Mouse (Mus musculus) heart, embryonic 10.5 days (tissue): ENCODE measurements around the gene Tedc1. TPM values are rescaled to one million over a fixed set of nuclear protein-coding genes. Genes with fewer than 3 reads are reported as not detected.

Experiments
- DNase-seq: peaks from one replicate; pipeline ENCODE4 v3.0.0-alpha.2; 2017; ENCODE audit warnings: low spot score
- H3K27ac ChIP-seq: fragments of 300-500 bp; sonication (generic); 2 replicates; pipeline ENCODE4 v1.5.1; 2016; ENCODE audit warnings: mild to moderate bottlenecking
- H3K27me3 ChIP-seq: fragments of 300-500 bp; sonication (generic); 2 replicates; pipeline ENCODE4 v1.6.1; 2016; ENCODE audit warnings: mild to moderate bottlenecking; ENCODE audit not compliant: poor library complexity, insufficient read depth, severe bottlenecking
- H3K36me3 ChIP-seq: fragments of 300-500 bp; sonication (generic); 2 replicates; pipeline ENCODE4 v1.6.1; 2016; ENCODE audit warnings: mild to moderate bottlenecking, moderate library complexity
- H3K4me1 ChIP-seq: fragments of 300-500 bp; sonication (generic); 2 replicates; pipeline ENCODE4 v1.6.1; 2016; ENCODE audit warnings: mild to moderate bottlenecking
- H3K4me3 ChIP-seq: fragments of 300-500 bp; sonication (generic); 2 replicates; pipeline ENCODE4 v1.5.1; 2016; ENCODE audit warnings: mild to moderate bottlenecking, moderate library complexity
- H3K9me3 ChIP-seq: fragments of 300-500 bp; sonication (generic); 2 replicates; pipeline ENCODE4 v1.6.1; 2016; ENCODE audit warnings: mild to moderate bottlenecking, moderate library complexity
- WGBS: fragments of 180-500 bp; shearing (Covaris S2); methylation state at CpG from one replicate; pipeline ENCODE4 v1.1.7; 2016; 5-methylcytosine and 5-hydroxymethylcytosine counted together
- polyA plus RNA-seq: library from polyadenylated mRNA; unstranded; fragments of >200 nt; fragmentation: Nextera tagmentation; extraction: Ambion mirVana; gene quantifications from 2 replicates; pipeline ENCODE4 v1.2.1, GENCODE M21; 2016

Tedc1 gene
- polyA plus RNA-seq, 1 experiment from 2014 or later: 32.7 TPM

DNA sequence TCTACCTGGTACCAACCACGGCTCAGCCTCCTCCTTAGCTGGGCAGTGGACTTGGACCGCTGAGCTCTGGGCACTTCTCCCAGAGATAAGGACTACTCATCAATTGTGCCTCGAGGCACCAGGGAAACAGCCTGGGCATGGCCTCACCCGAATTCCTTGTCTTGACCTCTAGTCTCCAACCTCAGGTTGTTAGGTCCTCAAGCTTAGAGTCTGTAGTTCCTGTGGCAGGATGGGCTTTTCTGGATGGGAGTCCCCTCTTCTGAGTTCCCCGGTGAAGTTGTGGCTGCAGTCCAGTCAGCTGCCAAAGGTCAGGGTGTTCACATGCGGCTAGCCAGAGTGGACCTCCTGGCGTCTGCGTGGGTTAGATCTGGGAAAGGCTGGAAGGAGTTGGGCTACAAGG, 5.2 kb upstream of the Tedc1 start:
- no peaks in the 10 kb centered on the region for H3K9me3 ChIP-seq
- peaks cover 79% of the 10 kb centered on the region for H3K4me1 ChIP-seq
- H3K36me3 ChIP-seq: peaks cover 5% of the 10 kb centered on the region; the same call in 1 of the 2 replicates
- DNase-seq: no peak
- H3K27me3 ChIP-seq: peaks cover 12% of the 10 kb centered on the region; the same call in 1 of the 2 replicates
- peak overlapping the region; percentile 70 for H3K4me3 ChIP-seq
- H3K27ac ChIP-seq: no peak overlapping the region
- WGBS: 54% methylated on average over 8 of the region's 8 CpGs

DNA sequence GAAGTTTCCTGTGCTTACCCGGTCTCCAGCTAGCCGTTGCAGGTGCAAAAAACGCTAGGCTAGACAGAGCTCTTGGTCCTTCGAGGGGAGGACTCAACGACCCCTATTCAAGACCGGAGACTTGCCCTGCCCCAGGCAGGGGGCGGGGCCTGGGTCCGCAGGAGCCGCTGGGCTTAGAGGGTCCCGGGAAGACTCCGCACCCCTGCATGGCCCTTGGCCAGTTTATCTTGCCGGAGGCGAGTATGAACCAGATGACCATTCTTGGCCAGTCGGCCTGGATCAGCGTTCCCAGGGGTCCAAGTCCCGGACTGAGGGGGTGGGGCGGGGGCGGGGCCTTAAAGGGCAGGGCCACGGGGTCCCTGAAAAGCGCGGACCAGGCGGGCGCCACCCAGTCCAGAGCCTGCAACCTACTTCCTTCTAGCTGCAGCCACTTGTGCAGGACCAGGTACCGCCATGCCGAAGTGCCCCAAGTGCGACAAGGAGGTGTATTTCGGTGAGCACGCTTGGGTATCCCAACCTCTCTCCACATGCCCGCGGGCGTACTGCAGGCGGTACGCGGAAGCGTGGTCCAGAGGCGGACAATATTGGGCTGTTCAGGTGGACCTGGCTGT, 4.5 kb upstream of the Tedc1 start:
- Histone ChIP-seq H3K27ac (peak overlapping the region; percentile 83), H3K4me1 (peaks cover 75% of the 10 kb centered on the region), H3K36me3 (peaks cover 5% of the 10 kb centered on the region; the same call in 1 of the 2 replicates), H3K4me3 (peak overlapping the region; percentile 70), H3K9me3 (no peaks in the 10 kb centered on the region), H3K27me3 (peaks cover 12% of the 10 kb centered on the region; the same call in 1 of the 2 replicates)
- 2% methylated on average over 35 of the region's 36 CpGs for WGBS
- DNase-seq: peak; percentile 80

- peak overlapping the region; percentile 70 for H3K4me3 ChIP-seq
- DNase-seq: peak; percentile 80
- H3K36me3 ChIP-seq: peaks cover 5% of the 10 kb centered on the region; the same call in 1 of the 2 replicates
- no peaks in the 10 kb centered on the region for H3K9me3 ChIP-seq
- H3K27ac ChIP-seq: peak overlapping the region; percentile 83
- 15% methylated on average over 19 of the region's 19 CpGs for WGBS
- peaks cover 12% of the 10 kb centered on the region; the same call in 1 of the 2 replicates for H3K27me3 ChIP-seq
- H3K4me1 ChIP-seq: peaks cover 75% of the 10 kb centered on the region
Observed at GRCm38 (mm10) chr12:113152272-113152661, 4.0 kb upstream of the Tedc1 start.

- peak; percentile 76 for DNase-seq
- 73% methylated on average over 6 of the region's 6 CpGs for WGBS
- Histone ChIP-seq H3K4me1 (peaks cover 73% of the 10 kb centered on the region), H3K9me3 (no peaks in the 10 kb centered on the region), H3K4me3 (peak overlapping the region; percentile 70), H3K27ac (no peak overlapping the region; the same call in 1 of the 2 replicates), H3K36me3 (peaks cover 6% of the 10 kb centered on the region), H3K27me3 (peaks cover 12% of the 10 kb centered on the region; the same call in 1 of the 2 replicates)
Observed at GRCm38 (mm10) chr12:113152991-113153525, 3.2 kb upstream of the Tedc1 start.

- 87% methylated on average over 7 of the region's 7 CpGs for WGBS
- H3K4me1 ChIP-seq: peaks cover 64% of the 10 kb centered on the region
Observed at GRCm38 (mm10) chr12:113153971-113154370, 2.2 kb upstream of the Tedc1 start.

GRCm38 (mm10) chr12:113154747-113155075, 1.5 kb upstream of the Tedc1 start:
- Histone ChIP-seq H3K4me3 (peak overlapping the region; percentile 78), H3K27me3 (peaks cover 12% of the 10 kb centered on the region; the same call in 1 of the 2 replicates), H3K27ac (peak overlapping the region; percentile 86), H3K9me3 (no peaks in the 10 kb centered on the region), H3K4me1 (peaks cover 66% of the 10 kb centered on the region), H3K36me3 (peaks cover 11% of the 10 kb centered on the region)
- no peak for DNase-seq
- WGBS: 75% methylated on average over 6 of the region's 6 CpGs

More at GRCm38 (mm10) chr12:113153971-113154370, 2.2 kb upstream of the Tedc1 start:
- peaks cover 11% of the 10 kb centered on the region for H3K36me3 ChIP-seq
- DNase-seq: no peak
- peaks cover 12% of the 10 kb centered on the region; the same call in 1 of the 2 replicates for H3K27me3 ChIP-seq
- no peak overlapping the region for H3K27ac ChIP-seq
- no peaks in the 10 kb centered on the region for H3K9me3 ChIP-seq
- no peak overlapping the region for H3K4me3 ChIP-seq

DNA sequence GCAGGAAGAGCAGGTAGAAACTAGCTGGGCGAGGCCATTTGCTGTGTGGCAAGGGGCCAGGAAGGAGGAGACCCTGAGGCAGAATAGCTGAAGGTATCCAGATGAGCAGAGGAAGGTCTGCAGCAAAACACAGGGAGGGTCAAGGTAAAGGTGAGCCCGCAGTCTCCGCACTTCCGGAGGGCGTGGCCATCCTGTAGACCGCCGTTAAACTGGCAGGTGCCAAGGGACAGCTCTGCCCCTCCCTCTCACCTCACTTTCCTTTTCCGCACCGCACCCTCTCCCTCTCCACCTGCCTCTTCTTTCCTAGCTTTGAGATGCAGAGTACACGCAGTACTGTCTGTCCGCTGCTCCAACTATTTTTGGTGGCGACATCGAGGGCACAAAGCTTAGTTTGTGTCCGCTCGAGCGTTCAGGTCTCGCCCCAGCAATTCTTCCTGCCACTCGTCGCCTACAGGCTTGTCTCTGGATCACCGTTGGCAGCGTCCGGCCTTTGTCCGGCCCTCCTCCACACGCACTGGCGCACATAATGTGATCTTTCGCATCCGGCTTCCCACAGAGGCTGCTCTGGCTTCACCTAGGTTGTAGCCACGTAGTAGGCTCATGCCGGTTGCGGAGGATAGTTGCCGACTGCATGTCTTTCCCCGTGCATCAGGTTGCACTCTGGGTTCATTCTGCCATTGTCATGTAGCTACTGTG, 997 bp upstream of the Tedc1 start:
- H3K9me3 ChIP-seq: no peaks in the 10 kb centered on the region
- H3K36me3 ChIP-seq: peaks cover 11% of the 10 kb centered on the region
- H3K4me3 ChIP-seq: peak overlapping the region; percentile 78
- DNase-seq: no peak
- WGBS: 4% methylated on average over 32 of the region's 32 CpGs
- H3K27ac ChIP-seq: peak overlapping the region; percentile 86
- peaks cover 64% of the 10 kb centered on the region for H3K4me1 ChIP-seq
- H3K27me3 ChIP-seq: peaks cover 12% of the 10 kb centered on the region; the same call in 1 of the 2 replicates

- Histone ChIP-seq H3K9me3 (no peaks in the 10 kb centered on the region), H3K27me3 (peaks cover 7% of the 10 kb centered on the region; the same call in 1 of the 2 replicates), H3K4me3 (peak overlapping the region; percentile 78), H3K4me1 (peaks cover 51% of the 10 kb centered on the region), H3K27ac (peak overlapping the region; percentile 86), H3K36me3 (peaks cover 17% of the 10 kb centered on the region)
- DNase-seq: no peak
- WGBS: under 1% methylated on average over 23 of the region's 23 CpGs
Observed at GRCm38 (mm10) chr12:113156540-113156929, 314 bp downstream of the Tedc1 start.

DNA sequence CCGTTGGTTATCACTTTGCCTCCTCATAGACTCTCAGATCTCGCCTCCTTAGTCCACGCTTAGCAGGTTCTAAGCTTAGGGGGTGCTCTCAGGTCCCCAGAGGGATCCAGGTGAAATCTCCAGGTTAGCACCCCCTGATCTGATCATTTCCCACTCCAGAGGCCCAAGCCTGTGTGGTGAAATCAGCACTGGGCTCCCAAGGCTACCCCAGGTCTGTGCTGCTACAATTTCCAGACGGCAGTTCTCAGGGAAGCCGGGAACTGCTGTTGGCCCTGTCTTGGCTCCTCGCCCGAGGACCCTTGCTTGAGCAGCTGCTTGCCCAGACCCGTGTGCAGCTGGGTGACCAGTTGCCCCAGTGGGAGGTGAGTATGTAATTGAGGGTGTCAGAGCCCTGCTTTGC, 781 bp downstream of the Tedc1 start:
- Histone ChIP-seq H3K4me1 (peaks cover 47% of the 10 kb centered on the region), H3K4me3 (peak overlapping the region; percentile 78), H3K9me3 (no peaks in the 10 kb centered on the region), H3K27ac (peak overlapping the region; percentile 86), H3K27me3 (peaks cover 7% of the 10 kb centered on the region; the same call in 1 of the 2 replicates), H3K36me3 (peaks cover 22% of the 10 kb centered on the region)
- DNase-seq: no peak
- WGBS: 39% methylated on average over 8 of the region's 8 CpGs

DNA sequence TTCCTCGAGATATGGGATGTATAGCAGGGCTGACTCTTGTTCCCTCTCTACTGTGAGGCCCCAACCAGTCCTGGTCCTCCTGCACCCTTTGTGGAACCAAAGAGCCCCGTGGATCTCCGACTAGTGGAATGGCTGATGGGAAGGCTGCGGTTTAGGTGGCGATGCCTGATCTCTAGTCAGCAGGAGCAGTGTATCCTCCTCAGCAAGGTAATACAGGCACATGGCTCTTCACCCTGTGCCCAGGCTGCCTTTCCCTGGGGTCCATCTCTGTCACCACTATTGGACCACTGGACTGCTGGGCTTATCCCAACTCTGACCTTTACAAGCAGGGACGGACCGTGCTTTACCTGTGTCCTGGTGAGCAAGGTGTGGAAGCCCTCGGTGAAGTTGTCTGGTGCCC, 1.3 kb downstream of the Tedc1 start:
- DNase-seq: no peak
- no peaks in the 10 kb centered on the region for H3K9me3 ChIP-seq
- H3K4me3 ChIP-seq: no peak overlapping the region
- H3K27me3 ChIP-seq: peaks cover 4% of the 10 kb centered on the region; the same call in 1 of the 2 replicates
- H3K27ac ChIP-seq: no peak overlapping the region
- peaks cover 27% of the 10 kb centered on the region for H3K36me3 ChIP-seq
- peaks cover 42% of the 10 kb centered on the region for H3K4me1 ChIP-seq
- 91% methylated on average over 8 of the region's 8 CpGs for WGBS

DNA sequence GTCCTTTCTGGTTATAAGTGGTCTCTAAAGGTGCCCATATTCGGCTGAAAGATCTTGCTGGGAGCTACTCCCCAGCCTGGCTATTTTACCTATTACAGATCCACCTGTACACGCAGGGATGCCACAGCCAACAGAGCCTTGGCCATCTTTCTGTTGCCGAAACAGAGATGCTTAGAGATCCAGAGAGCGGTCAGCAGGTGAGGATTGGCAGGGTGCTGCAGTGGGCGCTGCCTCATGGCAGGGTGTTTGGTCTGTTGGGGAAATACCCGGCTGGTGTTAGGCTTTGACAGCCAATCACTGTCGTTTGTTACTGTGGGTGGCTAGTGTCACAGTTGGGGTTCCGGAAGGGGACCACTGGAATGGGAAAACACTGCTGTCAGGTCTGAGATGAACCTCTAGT, 1.8 kb downstream of the Tedc1 start:
- Histone ChIP-seq H3K36me3 (peaks cover 32% of the 10 kb centered on the region), H3K27ac (no peak overlapping the region), H3K4me1 (peaks cover 39% of the 10 kb centered on the region), H3K9me3 (no peaks in the 10 kb centered on the region), H3K4me3 (no peak overlapping the region), H3K27me3 (no peaks in the 10 kb centered on the region)
- 92% methylated on average over 8 of the region's 8 CpGs for WGBS
- no peak for DNase-seq

GRCm38 (mm10) chr12:113163561-113164006, 7.4 kb downstream of the Tedc1 start:
- Histone ChIP-seq H3K36me3 (peaks cover 34% of the 10 kb centered on the region), H3K27ac (no peak overlapping the region), H3K4me3 (no peak overlapping the region), H3K4me1 (peaks cover 8% of the 10 kb centered on the region; the same call in 1 of the 2 replicates), H3K27me3 (no peaks in the 10 kb centered on the region), H3K9me3 (no peaks in the 10 kb centered on the region)
- DNase-seq: no peak
- WGBS: 70% methylated on average over 11 of the region's 11 CpGs

- Histone ChIP-seq H3K27ac (no peak overlapping the region), H3K36me3 (peaks cover 12% of the 10 kb centered on the region), H3K27me3 (no peaks in the 10 kb centered on the region), H3K4me3 (no peak overlapping the region), H3K9me3 (no peaks in the 10 kb centered on the region), H3K4me1 (no peaks in the 10 kb centered on the region)
- WGBS: 75% methylated on average over 9 of the region's 9 CpGs
- no peak for DNase-seq
Observed at GRCm38 (mm10) chr12:113168031-113168536, 11.9 kb downstream of the Tedc1 start.
